ENCODE assay signal across 8 mouse cellular contexts in genomic region chr17:80391423-80392403, GRCm38 (mm10). TPM values are rescaled to one million over a fixed set of nuclear protein-coding genes. Genes with fewer than 3 reads are reported as not detected.
A peak's percentile ranks its signal among the peaks of the same experiment; 100 is the strongest.
DNase-seq lines count a peak whose midpoint lies in the region; ATAC-seq and TF ChIP-seq lines count a peak whose summit lies in the region.

No protein-coding gene starts in this region.

- 0 out of 2 replicates have a peak, but pooled peaks cover 2% of the 10 kb centered on the region for H3K36me3 ChIP-seq in forebrain, embryonic 15.5 days

- H3K4me2 ChIP-seq in forebrain, embryonic 15.5 days (replicated peaks), result peak overlapping the region; percentile 56

- TF ChIP-seq CTCF in bone marrow macrophage, adult 2 months (IDR thresholded peaks at IDR 0.05; ENCODE audit: low read depth, low read length), result no peak

- H3K9me3 ChIP-seq in forebrain, embryonic 15.5 days, result no peaks in the 10 kb centered on the region

- peak; percentile 65 for DNase-seq in ES-CJ7 (ENCODE audit: low read depth, low spot score)
- DNase-seq in layer of hippocampus, adult 9-11 months, result peak; percentile 16
- peak; percentile 69 to 76 for DNase-seq in lung, postnatal 4 days
- DNase-seq in right cerebral cortex, adult 2 months (ENCODE audit: low spot score in 2 of 2), result peak; percentile 17 to 34
- DNase-seq in yolk sac, embryonic 10.5 days (ENCODE audit: low spot score), result peak; percentile 60

- no peak for TF ChIP-seq POLR2A in bone marrow macrophage, adult 2 months (IDR thresholded peaks at IDR 0.05; ENCODE audit: borderline replicate concordance, low read depth, low read length)

- peak overlapping the region; percentile 53 for H3K9ac ChIP-seq in forebrain, embryonic 15.5 days (replicated peaks)

- peak; percentile 90 for ATAC-seq in forebrain, embryonic 15.5 days (replicated peaks)
- peak; percentile 99 for ATAC-seq in hematopoietic stem cell, adult 5-6 weeks (replicated peaks in 1 of 2; ENCODE audit: insufficient read depth in 1 of 2, low FRiP score in 2 of 2, low TSS enrichment in 1 of 2, low read depth in 1 of 2, poor library complexity in 2 of 2, severe bottlenecking in 2 of 2)

- H3K4me1 ChIP-seq in bone marrow macrophage, adult 2 months (ENCODE audit: control insufficient read depth, insufficient read depth, low read length), result peaks cover 2% of the 10 kb centered on the region; the same call in 1 of the 2 replicates
- no peaks in the 10 kb centered on the region for H3K4me1 ChIP-seq in forebrain, embryonic 15.5 days

- WGBS in forebrain, embryonic 15.5 days, result 12% methylated on average over 17 of the region's 17 CpGs

- peak overlapping the region; percentile 69 for H3K4me3 ChIP-seq in bone marrow macrophage, adult 2 months (ENCODE audit: insufficient read depth, low read length)
- H3K4me3 ChIP-seq in forebrain, embryonic 15.5 days, result peak overlapping the region; percentile 51

- no peak overlapping the region for H3K27ac ChIP-seq in bone marrow macrophage, adult 2 months (ENCODE audit: insufficient read depth, low read depth, low read length)
- no peak overlapping the region for H3K27ac ChIP-seq in forebrain, embryonic 15.5 days (replicated peaks)

- H3K27me3 ChIP-seq in forebrain, embryonic 15.5 days, result no peaks in the 10 kb centered on the region

RNA-seq across cellular contexts. Expression of gene Gm10190, which starts 18.4 kb away (rescaled TPM):
- polyA plus RNA-seq in bone marrow macrophage, adult 2 months (2012; ENCODE audit: insufficient read depth, insufficient read length, missing spikeins), result not detected in 2 replicates
- 2.3 and 2.8 TPM in 2 replicates for polyA plus RNA-seq in forebrain, embryonic 15.5 days (2015; fragmentation: Nextera tagmentation; extraction: Ambion mirVana)
- not detected in 2 replicates for total RNA-seq in hematopoietic stem cell, adult 5-6 weeks (2017)

Comparison
In these comparisons a context has a peak if more than half of its experiments do, and no peak if none do; other contexts are left out.
1. DNase-seq: peak in every context shown above with its lines; median percentile 72 in lung, postnatal 4 days; 65 in ES-CJ7; 60 in yolk sac, embryonic 10.5 days; 26 in right cerebral cortex, adult 2 months; 16 in layer of hippocampus, adult 9-11 months.